Mouse (Mus musculus) kidney, embryonic 16.5 days (tissue): ENCODE data around the gene Baiap2l2. TPM values are rescaled to one million over a fixed set of nuclear protein-coding genes. Genes with fewer than 3 reads are reported as not detected.

Experiments used
- ATAC-seq: fragments of 200-750 bp; cut with Nextera tagmentation; 2 replicates; pipeline ENCODE4 v1.8.0; 2017; ENCODE audit warnings: moderate TSS enrichment; ENCODE audit not compliant: low FRiP score, low TSS enrichment
- H3K27ac ChIP-seq: fragments of 300-500 bp; sonication (generic); 2 replicates; pipeline ENCODE4 v1.5.1; 2014; ENCODE audit warnings: low read length
- H3K27me3 ChIP-seq: fragments of 300-500 bp; sonication (generic); 2 replicates; pipeline ENCODE4 v1.6.1; 2014; ENCODE audit warnings: low read length, control low read depth, mixed read lengths; ENCODE audit not compliant: insufficient read depth
- H3K36me3 ChIP-seq: fragments of 300-500 bp; sonication (generic); 2 replicates; pipeline ENCODE4 v1.6.1; 2014; ENCODE audit warnings: low read length, control low read depth, mixed read lengths; ENCODE audit not compliant: insufficient read depth
- H3K4me1 ChIP-seq: fragments of 300-500 bp; sonication (generic); 2 replicates; pipeline ENCODE4 v1.6.1; 2014; ENCODE audit warnings: low read length, control low read depth, mixed read lengths; ENCODE audit not compliant: insufficient read depth
- H3K4me2 ChIP-seq: fragments of 300-500 bp; sonication (generic); replicated peaks from 2 replicates; pipeline ENCODE4 v1.6.1; 2014; ENCODE audit warnings: low read depth, low read length
- H3K4me3 ChIP-seq: fragments of 300-500 bp; sonication (generic); 2 replicates; pipeline ENCODE4 v1.5.1; 2014; ENCODE audit warnings: mild to moderate bottlenecking, low read length
- H3K9ac ChIP-seq: fragments of 300-500 bp; sonication (generic); replicated peaks from 2 replicates; pipeline ENCODE4 v1.6.1; 2014; ENCODE audit warnings: low read length
- H3K9me3 ChIP-seq: fragments of 300-500 bp; sonication (generic); 2 replicates; pipeline ENCODE4 v1.6.1; 2016; ENCODE audit warnings: low read length, control low read depth
- WGBS: fragments of 180-500 bp; shearing (Covaris S2); extraction: QIAGEN DNeasy Blood & Tissue Kit; methylation state at CpG from one replicate; pipeline ENCODE4 v1.1.7; 2014; 5-methylcytosine and 5-hydroxymethylcytosine counted together
- polyA plus RNA-seq: library from polyadenylated mRNA; unstranded; fragments of >200 nt; fragmentation: Nextera tagmentation; extraction: Ambion mirVana; gene quantifications from 2 replicates; pipeline ENCODE4 v1.2.1, GENCODE M21; 2015

Baiap2l2 gene
- polyA plus RNA-seq, result 12.5 and 17.7 TPM in 2 replicates

DNA sequence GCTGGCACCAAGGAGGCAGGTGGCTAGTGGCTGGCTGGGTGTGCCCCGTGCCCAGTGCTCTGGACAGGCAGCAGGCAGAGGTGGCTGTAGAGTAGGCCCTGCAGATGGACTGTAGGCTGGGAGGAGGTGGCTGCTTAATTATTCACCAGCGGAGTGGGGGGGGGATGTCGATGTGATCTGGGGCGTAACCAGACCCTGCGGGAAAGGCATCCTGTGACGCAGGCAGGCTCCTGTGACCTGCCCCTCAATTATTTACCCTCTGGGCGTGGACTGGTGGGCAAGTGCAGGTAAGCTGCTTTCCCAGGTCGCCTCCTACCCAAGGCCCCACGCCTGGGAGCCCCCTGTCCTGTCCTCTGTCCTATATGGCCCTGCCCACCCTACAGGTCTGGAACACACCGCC is at the start of gene Baiap2l2:
Baiap2l2 (minus strand) TSS at position 139 of the 400 bp plus-strand sequence.
- peak; percentile 82 for ATAC-seq
- Histone ChIP-seq H3K4me3 (peak within 1 kb of the TSS; percentile 22), H3K27ac (peak within 1 kb of the TSS; percentile 87), H3K27me3 (no peaks in the 10 kb centered on the region), H3K4me2 (peak within 1 kb of the TSS; percentile 39), H3K4me1 (peaks cover 5% of the 10 kb centered on the region; the same call in 1 of the 2 replicates), H3K36me3 (no peaks in the 10 kb centered on the region; the same call in none of the 2 replicates), H3K9ac (peak within 1 kb of the TSS; percentile 51), H3K9me3 (no peaks in the 10 kb centered on the region)
- 39% methylated on average over 10 of the region's 10 CpGs for WGBS

DNA sequence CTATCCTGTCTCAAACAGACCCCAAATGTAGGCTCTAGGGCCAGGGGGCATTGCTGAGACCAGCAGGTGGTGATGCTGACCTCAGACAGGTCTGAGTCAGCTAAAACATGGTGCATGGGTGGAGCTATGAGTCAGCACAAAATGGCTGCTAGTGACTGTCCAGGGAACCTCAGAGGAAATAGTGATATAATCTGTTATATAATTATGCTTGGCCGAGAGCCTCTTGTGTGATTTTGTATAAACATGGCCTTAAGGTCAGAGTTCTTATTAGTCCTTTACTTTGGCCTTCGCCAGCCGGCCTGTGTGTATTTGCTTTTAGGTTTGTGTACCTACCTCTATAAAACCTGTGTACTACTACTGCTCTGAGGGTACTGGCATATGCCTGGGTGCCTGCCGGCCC is 48.1 kb upstream of the Baiap2l2 start:
- 49% methylated on average over 4 of the region's 4 CpGs for WGBS

DNA sequence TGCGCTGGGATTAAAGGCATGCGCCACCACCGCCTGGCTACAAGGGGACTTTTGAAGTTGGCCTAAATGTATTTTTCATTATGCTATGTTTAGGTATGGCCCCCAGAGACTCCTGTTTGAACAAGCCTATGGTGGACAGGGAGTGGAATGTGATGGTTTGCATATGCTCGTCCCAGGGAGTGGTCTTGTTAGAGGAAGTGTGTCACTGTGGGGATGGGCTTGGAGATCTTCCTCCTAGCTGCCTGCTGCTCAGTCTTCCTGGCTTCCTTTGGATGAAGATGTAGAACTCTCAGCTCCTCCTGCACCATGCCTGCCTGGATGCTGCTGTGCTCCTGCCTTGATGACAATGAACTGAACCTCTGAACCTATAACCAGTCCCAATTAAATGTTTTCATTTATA is 45.2 kb upstream of the Baiap2l2 start:
- Histone ChIP-seq H3K9ac (no peak overlapping the region), H3K27me3 (no peaks in the 10 kb centered on the region), H3K4me2 (no peak overlapping the region), H3K27ac (peak overlapping the region; percentile 2; the same call in 1 of the 2 replicates), H3K9me3 (no peaks in the 10 kb centered on the region), H3K4me3 (no peak overlapping the region), H3K4me1 (peaks cover 21% of the 10 kb centered on the region), H3K36me3 (no peaks in the 10 kb centered on the region)
- whole genome bisulfite sequencing, result 53% methylated on average over 4 of the region's 4 CpGs
- ATAC-seq, result no peak

More for the DNA sequence above, 48.1 kb upstream of the Baiap2l2 start:
- Histone ChIP-seq H3K27me3 (no peaks in the 10 kb centered on the region), H3K27ac (no peak overlapping the region), H3K4me1 (no peaks in the 10 kb centered on the region), H3K4me3 (no peak overlapping the region), H3K9me3 (no peaks in the 10 kb centered on the region), H3K36me3 (no peaks in the 10 kb centered on the region), H3K4me2 (no peak overlapping the region), H3K9ac (no peak overlapping the region)
- no peak for ATAC-seq

DNA sequence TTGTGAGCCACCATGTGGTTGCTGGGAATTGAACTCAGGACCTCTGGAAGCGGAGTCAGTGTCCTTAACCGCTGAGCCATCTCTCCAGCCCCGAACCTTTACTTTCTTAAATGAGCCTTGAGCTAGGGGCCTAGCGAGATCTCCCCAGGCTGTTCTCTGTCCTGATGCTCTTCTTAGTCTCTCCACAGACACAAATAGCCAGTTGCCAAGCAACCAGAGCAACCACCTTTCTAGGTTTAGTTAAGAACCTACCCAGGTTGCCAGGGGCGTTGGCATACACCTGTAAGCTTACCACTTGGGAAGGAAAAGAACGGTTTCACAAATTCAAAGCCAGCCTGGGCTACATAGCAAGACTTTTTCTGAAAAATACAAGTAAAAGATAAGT is 44.6 kb upstream of the Baiap2l2 start:
- no peaks in the 10 kb centered on the region for H3K27me3 ChIP-seq
- no peaks in the 10 kb centered on the region for H3K36me3 ChIP-seq
- H3K4me1 ChIP-seq, result peaks cover 22% of the 10 kb centered on the region
- WGBS, result 89% methylated on average over 6 of the region's 6 CpGs
- no peak overlapping the region for H3K9ac ChIP-seq
- no peak for ATAC-seq
- no peaks in the 10 kb centered on the region for H3K9me3 ChIP-seq
- no peak overlapping the region for H3K4me3 ChIP-seq
- peak overlapping the region; percentile 2; the same call in 1 of the 2 replicates for H3K27ac ChIP-seq
- no peak overlapping the region for H3K4me2 ChIP-seq

DNA sequence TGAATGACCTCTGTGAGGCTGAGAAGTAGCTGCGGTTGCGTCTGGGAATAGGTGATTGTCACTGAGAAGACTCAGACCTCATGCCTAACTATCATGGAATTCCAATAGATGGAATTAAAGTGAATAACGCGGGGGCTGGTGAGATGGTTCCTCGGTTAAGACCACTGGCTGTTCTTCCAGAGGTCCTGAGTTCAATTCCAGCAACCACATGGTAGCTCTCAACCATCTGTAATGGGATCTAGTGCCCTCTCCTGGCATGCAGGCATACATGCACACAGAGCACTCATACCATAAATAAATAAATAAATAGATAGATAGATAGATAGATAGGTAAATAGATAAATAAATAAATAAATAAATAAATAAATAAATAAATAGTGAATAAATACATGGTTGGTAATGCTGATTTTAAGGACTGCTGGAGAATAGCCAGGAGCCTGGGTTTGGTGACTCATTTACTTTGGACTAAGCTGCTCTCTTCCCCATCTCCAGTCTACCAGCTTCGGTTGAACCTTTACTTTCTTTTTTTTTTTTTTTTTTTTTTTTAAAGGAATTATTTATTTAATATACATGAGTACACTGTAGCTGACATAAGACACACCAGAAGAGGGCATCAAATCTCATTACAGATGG is 44.1 kb upstream of the Baiap2l2 start:
- Histone ChIP-seq H3K36me3 (no peaks in the 10 kb centered on the region), H3K9ac (no peak overlapping the region), H3K4me1 (peaks cover 23% of the 10 kb centered on the region), H3K27ac (no peak overlapping the region), H3K9me3 (no peaks in the 10 kb centered on the region), H3K27me3 (no peaks in the 10 kb centered on the region), H3K4me3 (no peak overlapping the region), H3K4me2 (no peak overlapping the region)
- ATAC-seq, result no peak
- 95% methylated on average over 6 of the region's 6 CpGs for WGBS

DNA sequence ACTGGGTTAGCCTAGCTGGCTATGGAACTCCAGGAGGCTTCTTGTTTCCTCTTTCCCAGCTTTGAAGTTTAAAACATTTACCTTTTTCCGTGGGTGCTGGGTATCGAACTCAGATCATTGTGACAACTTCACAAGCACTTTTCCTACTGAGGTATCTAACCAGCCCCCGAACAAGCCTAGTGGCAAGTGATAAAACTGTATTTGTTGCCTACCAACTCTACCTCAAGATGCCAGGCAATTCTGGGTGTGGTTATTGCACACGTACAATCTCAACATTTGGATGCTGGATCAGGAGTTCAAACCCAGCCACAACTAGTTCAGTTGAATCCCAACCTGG is 43.6 kb upstream of the Baiap2l2 start:
- Histone ChIP-seq H3K4me2 (peak overlapping the region; percentile 84; the same call in 1 of the 2 replicates), H3K4me3 (no peak overlapping the region), H3K9me3 (no peaks in the 10 kb centered on the region), H3K27me3 (no peaks in the 10 kb centered on the region), H3K9ac (no peak overlapping the region), H3K4me1 (peaks cover 28% of the 10 kb centered on the region), H3K27ac (no peak overlapping the region; the same call in 1 of the 2 replicates), H3K36me3 (no peaks in the 10 kb centered on the region)
- 92% methylated on average over 4 of the region's 4 CpGs for whole genome bisulfite sequencing
- no peak for ATAC-seq

DNA sequence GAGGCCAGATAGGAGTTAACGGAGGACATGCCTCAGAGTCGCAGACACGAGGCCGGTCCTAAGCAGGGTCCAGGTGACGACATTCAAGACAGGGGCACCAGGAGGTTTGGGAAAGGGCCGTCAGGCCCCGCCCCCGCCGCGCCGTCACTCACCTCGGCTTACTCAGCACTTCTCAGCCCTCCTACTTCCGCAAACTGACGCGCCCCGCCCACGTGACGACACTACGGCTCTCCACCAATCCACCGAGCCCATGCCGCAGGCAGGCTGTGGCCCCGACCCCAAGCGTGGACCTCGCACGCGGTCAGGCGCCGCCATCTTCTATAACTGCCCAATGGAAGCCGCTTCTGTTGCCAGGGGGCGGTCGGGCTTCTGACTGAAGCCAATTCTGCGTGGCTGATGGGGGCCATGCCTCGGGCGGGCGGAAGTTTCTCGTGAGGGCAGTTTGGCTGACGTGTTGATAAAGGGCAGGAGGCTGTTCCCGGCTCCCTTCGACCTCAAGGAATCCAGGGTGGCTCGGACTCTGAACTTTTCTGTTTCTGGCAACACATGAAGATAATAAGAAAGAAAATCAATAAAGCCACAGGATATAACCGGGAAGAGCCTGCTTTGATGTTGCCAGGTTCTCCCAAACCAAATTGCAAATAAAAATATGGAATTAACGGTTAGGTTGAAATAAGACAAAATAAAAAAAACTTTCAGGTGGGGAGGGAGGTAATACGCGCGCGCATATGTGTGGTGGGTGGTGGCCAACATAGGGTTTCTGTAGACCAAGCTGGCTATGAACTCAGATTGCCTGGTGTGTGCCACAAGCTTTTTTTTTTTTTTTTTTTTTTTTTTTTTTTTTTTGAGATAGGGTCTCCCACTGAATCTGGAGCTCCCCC is 43.0 kb upstream of the Baiap2l2 start, which contains the start of gene Pla2g6:
Pla2g6 (minus strand) TSS at position 333 of the 881 bp plus-strand sequence.
- Histone ChIP-seq H3K4me1 (peaks cover 28% of the 10 kb centered on the region), H3K4me2 (peak within 1 kb of the TSS; percentile 84), H3K9me3 (no peaks in the 10 kb centered on the region), H3K27me3 (no peaks in the 10 kb centered on the region), H3K4me3 (peak within 1 kb of the TSS; percentile 54), H3K27ac (peak within 1 kb of the TSS; percentile 91), H3K36me3 (no peaks in the 10 kb centered on the region), H3K9ac (peak within 1 kb of the TSS; percentile 76)
- 5% methylated on average over 38 of the region's 46 CpGs for WGBS
- peak; percentile 96 for ATAC-seq

DNA sequence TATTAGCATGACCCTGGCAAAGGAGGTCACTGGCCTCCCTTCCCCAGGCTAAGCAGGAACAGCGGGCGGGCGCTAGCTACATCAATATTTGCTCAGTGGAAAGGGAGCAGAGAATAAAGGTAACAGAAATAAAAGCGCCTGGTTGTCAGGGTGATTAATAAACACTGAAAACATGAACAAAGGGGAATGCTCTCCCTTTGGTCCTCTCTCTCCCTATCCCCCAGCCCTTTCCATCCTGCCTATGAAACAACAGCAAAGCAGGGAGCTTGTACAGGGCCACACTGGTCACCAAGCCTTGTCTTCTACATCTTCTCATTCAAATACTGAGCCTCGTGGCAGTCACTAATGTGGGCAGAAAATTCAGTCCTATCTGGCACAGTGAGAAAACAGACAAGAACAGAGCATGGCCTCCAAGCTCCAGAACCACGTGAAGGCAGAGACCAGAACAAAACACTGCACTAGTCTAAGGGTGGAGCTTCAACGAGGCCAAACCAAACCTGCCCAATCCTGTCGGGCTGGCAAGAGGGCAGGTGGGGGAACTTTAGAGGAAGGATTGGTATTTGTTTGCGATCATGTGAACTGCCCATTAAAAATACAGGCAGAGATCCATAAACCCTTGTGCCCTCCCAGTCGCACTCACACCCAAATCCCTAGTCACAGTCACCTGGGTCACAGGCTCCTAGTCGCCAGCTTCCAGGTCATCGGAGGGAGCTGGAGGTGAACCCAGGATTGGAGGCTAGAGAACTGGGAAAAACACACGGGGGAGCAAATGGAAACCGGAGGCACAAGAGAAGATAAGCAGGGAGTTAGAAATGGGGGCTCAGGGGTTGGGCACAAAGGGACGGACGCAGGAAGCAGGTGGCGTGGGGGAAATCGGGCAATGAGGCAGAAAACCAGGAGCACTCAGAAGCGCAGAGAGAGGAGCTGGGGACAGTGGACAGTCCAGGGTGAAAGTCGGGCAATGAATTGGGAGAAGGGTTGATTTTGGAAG is 41.9 kb upstream of the Baiap2l2 start:
- Histone ChIP-seq H3K36me3 (no peaks in the 10 kb centered on the region), H3K27me3 (no peaks in the 10 kb centered on the region), H3K9me3 (no peaks in the 10 kb centered on the region), H3K9ac (peak overlapping the region; percentile 76), H3K4me3 (peak overlapping the region; percentile 54), H3K4me1 (peaks cover 31% of the 10 kb centered on the region), H3K27ac (peak overlapping the region; percentile 91), H3K4me2 (peak overlapping the region; percentile 84)
- ATAC-seq, result peak; percentile 35; the same call in 1 of the 2 replicates
- 11% methylated on average over 20 of the region's 20 CpGs for WGBS

DNA sequence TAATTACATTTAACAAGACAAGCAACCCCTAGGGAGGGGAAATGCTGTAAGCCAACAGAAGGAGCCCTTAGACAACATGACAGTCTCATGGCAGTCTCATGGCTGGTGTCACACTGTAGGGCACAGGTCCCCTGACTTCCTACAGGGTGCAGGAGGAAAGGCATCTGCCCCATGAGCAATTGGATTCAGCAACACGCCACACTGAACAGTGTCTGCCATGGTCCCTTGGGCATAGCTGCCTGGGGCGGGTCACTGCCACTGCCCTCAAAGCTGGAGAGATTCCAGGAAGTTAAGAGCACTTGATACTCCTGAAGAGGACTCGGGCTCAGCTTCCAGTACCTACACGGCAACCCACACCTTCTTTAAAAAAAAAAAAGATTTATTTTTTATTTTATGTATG is 40.9 kb upstream of the Baiap2l2 start:
- WGBS, result 20% methylated on average over 4 of the region's 4 CpGs
- H3K27me3 ChIP-seq, result no peaks in the 10 kb centered on the region
- peaks cover 31% of the 10 kb centered on the region for H3K4me1 ChIP-seq
- ATAC-seq, result no peak
- no peaks in the 10 kb centered on the region for H3K9me3 ChIP-seq
- no peaks in the 10 kb centered on the region for H3K36me3 ChIP-seq
- no peak overlapping the region for H3K27ac ChIP-seq
- H3K4me3 ChIP-seq, result no peak overlapping the region
- no peak overlapping the region for H3K4me2 ChIP-seq
- no peak overlapping the region for H3K9ac ChIP-seq
